Mouse (Mus musculus): Measurements from ENCODE around the gene 2210418O10Rik. TPM values are rescaled to one million over a fixed set of nuclear protein-coding genes. Genes with fewer than 3 reads are reported as not detected.

Gene 2210418O10Rik
- total RNA-seq (2023), result 1 to 10 TPM; 1.7 to 3.9 TPM

DNA sequence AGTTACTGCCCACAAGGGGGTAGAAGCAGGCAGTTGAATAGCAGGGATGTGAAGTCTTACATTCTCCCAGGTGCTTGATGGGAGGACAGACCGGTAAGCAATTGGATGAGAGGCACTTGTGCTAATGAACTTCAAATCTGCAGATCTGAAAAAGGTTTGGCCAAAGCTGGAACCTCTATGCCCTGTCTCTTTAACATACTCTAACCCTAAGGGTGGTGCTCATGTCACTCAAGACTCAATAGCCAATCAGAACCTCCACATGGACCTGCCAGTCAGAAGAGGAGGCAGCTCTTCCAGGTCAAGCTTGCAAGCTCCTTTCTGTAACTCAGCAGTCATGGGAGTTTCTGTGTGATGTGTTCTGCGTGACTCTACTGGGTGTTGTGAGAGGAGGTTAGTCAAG is at the start of gene 2210418O10Rik:
TSS of gene 2210418O10Rik (plus strand) at position 301 of the 400 bp plus-strand sequence.

Other genes with a start within 250 kb of the 2210418O10Rik start
- gene Gm2004, start 76.7 kb upstream of the 2210418O10Rik start, total RNA-seq (2023), result 1 to 10 TPM in 1 of 2 experiments, under 1 TPM in 1; 0.44 to 1.2 TPM
- not detected for gene Gm11009, start 92.9 kb downstream of the 2210418O10Rik start, total RNA-seq (2023)
- gene Gm14435, start 197.0 kb downstream of the 2210418O10Rik start, total RNA-seq (2023), result 1 to 10 TPM; 2.3 to 3.0 TPM

All from T-cell, adult 66 days (primary cell).